Mouse (Mus musculus) spleen, postnatal 10 days (tissue): ENCODE measurements around the gene Sptbn1.
"Not testable (repeated sequence)": the region's sequence is repeated elsewhere in the genome, so short reads cannot be mapped to it uniquely, and the experiment has no call there.

Source experiments
- DNase-seq, 2 experiments: peaks; one replicate each; pipeline ENCODE4 v3.0.0; 2021 to 2022; ENCODE audit warnings: low spot score in 2 of 2

Gene Sptbn1

DNA sequence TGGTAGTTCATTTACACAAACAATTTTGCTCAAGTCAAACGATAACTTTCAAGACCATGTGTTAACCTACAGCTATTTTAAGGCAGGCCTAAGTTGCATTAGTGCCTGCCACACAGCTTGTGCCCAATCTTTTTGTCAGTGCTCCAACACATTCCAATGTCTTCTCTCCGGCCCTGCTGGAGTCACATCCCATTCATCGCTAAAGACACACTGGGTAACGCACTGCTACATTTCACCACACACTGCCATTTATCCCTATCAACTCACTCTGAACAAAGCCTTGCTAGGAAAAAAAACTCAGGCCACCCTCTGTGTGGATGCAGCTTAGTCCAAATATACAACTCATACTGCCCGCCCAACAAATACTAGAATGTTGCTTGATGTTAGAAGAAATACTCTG lies 11.5 kb downstream of the Sptbn1 start:
- no peak for DNase-seq

DNA sequence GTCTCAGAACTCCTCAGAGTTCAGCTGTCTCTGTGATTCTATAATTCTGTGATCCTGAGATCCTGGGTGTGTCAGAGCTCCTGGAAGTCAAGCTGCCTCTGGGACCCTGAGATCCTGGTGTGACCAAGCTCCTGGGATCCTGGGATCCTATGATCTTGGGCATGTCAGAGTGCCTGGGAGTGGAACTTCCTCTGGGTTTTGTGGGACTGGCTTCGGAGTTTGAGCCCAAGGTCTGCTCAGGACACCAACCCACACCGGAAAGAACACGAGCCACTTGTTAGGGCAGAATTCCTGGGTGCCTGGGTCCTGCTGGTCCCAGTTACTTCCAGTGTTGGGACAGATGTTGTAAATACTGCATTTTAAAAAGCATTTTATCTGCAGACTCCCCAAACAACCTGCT lies 12.8 kb downstream of the Sptbn1 start:
- DNase-seq = not testable (repeated sequence)

- DNase-seq = no peak
Observed at GRCm38 (mm10) chr11:30251294-30251904, 16.6 kb downstream of the Sptbn1 start.

GRCm38 (mm10) chr11:30249452-30250016 lies 18.4 kb downstream of the Sptbn1 start:
- no peak for DNase-seq

- no peak for DNase-seq
Observed at GRCm38 (mm10) chr11:30247106-30247505, 20.9 kb downstream of the Sptbn1 start.

DNA sequence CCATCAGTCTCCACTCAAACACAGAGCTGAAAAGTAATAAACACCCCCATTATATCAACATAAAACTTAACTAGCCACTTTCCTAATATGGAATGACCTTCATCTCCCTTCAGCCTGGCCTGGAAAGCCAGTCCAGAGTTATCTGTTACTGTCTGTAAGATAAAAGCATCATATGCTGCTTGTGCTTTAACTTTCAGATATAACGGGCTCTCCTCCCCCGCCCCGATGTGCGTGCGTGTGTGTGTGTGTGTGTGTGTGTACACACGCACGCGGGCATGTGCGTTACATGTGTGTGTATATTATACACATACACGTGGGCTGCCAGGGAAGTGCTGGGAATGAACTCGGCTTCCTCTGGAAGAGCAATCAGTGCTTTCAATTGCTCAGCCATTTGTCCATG lies 21.8 kb downstream of the Sptbn1 start:
- no peak for DNase-seq

GRCm38 (mm10) chr11:30244172-30244571 lies 23.8 kb downstream of the Sptbn1 start:
- no peak for DNase-seq

GRCm38 (mm10) chr11:30243591-30243990 lies 24.4 kb downstream of the Sptbn1 start:
- DNase-seq = no peak

DNA sequence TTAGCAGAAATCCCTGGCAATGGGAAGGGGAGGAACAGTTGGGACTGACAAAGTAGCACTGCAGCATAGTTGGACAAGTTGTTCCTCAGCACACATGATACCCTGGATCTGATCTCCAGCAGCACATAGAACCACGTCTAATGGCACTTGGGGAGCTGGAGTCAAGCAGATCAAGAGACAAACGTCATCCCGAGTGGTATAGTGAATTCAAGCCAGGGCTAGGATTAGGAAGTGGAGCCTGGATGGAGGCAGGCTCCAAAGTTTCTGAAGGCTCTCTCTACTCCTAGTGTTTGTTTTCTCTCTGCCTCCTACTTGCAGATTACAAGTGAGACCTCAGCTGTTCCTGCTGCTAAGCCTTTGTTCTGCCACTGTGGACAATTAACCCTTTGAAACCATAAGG lies 27.1 kb downstream of the Sptbn1 start:
- no peak for DNase-seq

- DNase-seq = peak in 1 of 2 experiments; percentile 28
Observed at GRCm38 (mm10) chr11:30237960-30238359, 30.0 kb downstream of the Sptbn1 start.

GRCm38 (mm10) chr11:30236681-30237242 lies 31.2 kb downstream of the Sptbn1 start:
- DNase-seq = no peak

GRCm38 (mm10) chr11:30235666-30236065 lies 32.3 kb downstream of the Sptbn1 start:
- DNase-seq = no peak

- DNase-seq = no peak
Observed at GRCm38 (mm10) chr11:30235218-30235617, 32.8 kb downstream of the Sptbn1 start.

DNA sequence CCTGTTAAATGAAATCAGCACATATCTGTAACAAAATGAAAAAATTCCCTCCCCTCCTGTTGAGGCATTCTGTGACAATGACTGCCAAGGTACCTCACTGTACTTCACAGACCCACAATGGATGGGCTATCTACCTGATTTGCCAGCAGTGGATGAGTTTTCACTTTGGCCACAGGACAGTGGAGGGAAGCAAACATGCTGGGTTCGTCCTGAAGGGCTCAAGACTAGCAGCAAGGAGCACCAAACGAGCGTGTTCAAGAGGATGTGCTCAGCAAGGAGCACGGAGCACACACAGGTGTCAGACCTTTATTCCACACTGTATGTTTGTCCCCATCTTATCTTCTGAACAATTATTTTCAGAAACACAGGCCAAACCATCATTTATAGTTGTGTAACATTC lies 34.0 kb downstream of the Sptbn1 start:
- no peak for DNase-seq

GRCm38 (mm10) chr11:30232082-30232481 lies 35.9 kb downstream of the Sptbn1 start:
- no peak for DNase-seq

DNA sequence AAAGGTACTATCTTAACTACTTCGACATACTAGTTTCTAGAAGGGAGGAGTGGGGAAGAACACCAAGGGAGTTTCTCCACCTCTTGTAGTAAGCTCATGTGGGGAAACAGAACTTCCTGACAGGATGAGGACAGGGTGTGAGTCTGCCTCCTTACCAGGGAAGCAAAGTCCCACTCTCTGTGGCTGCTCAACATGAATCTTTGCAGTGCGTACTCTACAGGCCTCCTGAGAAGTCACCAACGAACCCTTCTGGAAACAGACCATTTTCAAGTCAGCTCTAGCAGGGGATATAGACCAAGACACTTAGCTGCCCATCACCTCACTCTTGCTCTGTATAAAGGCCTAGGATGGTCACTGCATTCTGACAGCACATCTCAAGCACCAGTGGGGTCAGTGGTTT lies 36.6 kb downstream of the Sptbn1 start:
- DNase-seq = no peak

DNA sequence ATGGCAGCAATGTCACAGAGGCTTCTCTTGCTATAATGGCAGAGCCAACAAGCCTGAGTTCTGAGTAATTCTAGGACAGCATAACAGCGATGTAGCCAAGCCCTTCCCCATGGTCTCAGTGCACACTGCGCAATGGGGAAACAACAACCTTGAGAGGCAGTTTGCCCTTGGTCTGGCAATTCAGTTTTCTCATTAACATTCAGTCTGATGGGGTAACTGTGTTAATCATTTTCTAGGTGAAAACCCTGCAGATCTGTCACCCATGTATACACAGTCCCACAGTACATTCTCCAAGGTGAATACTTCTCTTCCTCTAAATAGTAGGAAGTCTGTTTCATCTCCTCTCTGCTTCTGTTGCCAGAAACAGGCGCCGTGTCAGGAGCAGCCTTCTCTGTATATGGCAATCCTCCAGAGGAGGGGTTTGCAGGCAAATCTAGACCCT lies 37.6 kb downstream of the Sptbn1 start:
- DNase-seq = no peak

- DNase-seq = no peak
Observed at GRCm38 (mm10) chr11:30226756-30227155, 41.2 kb downstream of the Sptbn1 start.

GRCm38 (mm10) chr11:30224599-30224998 lies 43.4 kb downstream of the Sptbn1 start:
- DNase-seq = no peak

- peak in 1 of 2 experiments; percentile 19 for DNase-seq
Observed at GRCm38 (mm10) chr11:30222636-30223035, 45.3 kb downstream of the Sptbn1 start.

- DNase-seq = no peak
Observed at GRCm38 (mm10) chr11:30221043-30221442, 46.9 kb downstream of the Sptbn1 start.

DNA sequence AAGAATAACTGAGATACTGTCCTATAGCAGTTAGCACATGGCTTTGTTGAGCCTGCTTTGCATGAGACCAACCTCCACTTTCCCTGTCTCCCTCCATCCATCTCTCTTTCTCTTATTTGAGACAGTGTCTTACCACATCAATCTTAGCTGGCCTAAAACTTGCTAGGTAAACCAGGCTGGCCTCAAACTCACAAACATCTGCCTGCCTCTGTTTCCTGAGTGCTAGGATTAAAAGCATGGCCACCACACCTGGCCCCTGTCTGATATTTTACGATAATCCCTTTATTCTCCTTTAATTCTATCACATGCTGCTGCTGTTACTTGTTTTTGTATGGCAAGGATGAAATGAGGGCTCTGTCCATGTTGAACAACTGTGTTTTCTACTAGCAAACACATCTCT lies 49.6 kb downstream of the Sptbn1 start:
- DNase-seq = no peak

GRCm38 (mm10) chr11:30217496-30217895 lies 50.5 kb downstream of the Sptbn1 start:
- no peak for DNase-seq
